Mouse (Mus musculus): ENCODE measurements at regions not wholly inside any gene's neighbourhood (a gene's known extent, or its start where the extent isn't known, plus 50 kb on each side); places are given as distances from the start of the nearest gene placed in this dataset.
A peak's percentile ranks its signal among the peaks of the same experiment; 100 is the strongest.

GRCm38 (mm10) chr13:90749741-90750140 lies 155.4 kb downstream of the Atp6ap1l start:
- Histone ChIP-seq H3K27me3 (ENCODE audit: control insufficient read depth, insufficient read depth, insufficient read length) (no peaks in the 10 kb centered on the region), H3K36me3 (ENCODE audit: control insufficient read depth, insufficient read depth) (no peaks in the 10 kb centered on the region), H3K4me2 (ENCODE audit: low read depth) (no peak overlapping the region), H3ac (ENCODE audit: control insufficient read depth, insufficient read length) (no peak overlapping the region), H3K79me2 (ENCODE audit: control insufficient read depth, insufficient read depth) (no peaks in the 10 kb centered on the region), H3K4me3 (no peak overlapping the region)
- no peak for TF ChIP-seq SRF (IDR thresholded peaks at IDR 0.05; ENCODE audit: control insufficient read depth, insufficient read length, low read depth)

DNA sequence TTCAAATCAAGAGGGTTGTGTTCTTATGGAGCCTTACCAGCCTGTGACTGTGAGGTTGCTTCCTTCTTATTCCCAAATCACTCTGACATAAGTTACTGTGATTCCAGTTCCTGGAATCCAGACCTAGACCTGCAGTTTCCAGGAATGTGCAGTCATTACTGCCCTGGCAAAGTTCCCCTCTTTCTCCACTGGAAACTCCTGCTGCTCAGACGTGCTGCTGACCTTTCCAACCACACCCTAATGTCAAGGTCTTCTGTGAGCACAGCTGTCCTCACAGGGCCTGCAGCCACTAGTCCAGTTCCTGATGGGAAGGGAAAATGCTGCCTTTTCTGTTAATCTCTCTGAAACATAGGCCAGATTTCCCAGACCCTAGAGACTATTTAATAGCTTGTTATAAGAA lies 160.1 kb downstream of the Atp6ap1l start:
- TF ChIP-seq MYOD1 (IDR thresholded peaks at IDR 0.05; ENCODE audit: control insufficient read depth in 1 of 3, insufficient read length in 2 of 3, low read depth in 2 of 3) (peak in 1 of 3 experiments; percentile 31), POLR2AphosphoS2 (IDR thresholded peaks at IDR 0.05; ENCODE audit: insufficient read length, low read depth) (no peak), MYOG (IDR thresholded peaks at IDR 0.05; ENCODE audit: control insufficient read depth in 1 of 3, insufficient read depth in 1 of 3, insufficient read length in 2 of 3, low read depth in 2 of 3) (peak in 1 of 3 experiments; percentile 33)
- no peak overlapping the region for H3ac ChIP-seq (ENCODE audit: control insufficient read depth, insufficient read length)
- H3K79me2 ChIP-seq (ENCODE audit: control insufficient read depth, insufficient read depth), result no peaks in the 10 kb centered on the region
- H3K36me3 ChIP-seq (ENCODE audit: control insufficient read depth, insufficient read depth), result no peaks in the 10 kb centered on the region
- H3K4me3 ChIP-seq, result no peak overlapping the region
- H3K4me2 ChIP-seq (ENCODE audit: low read depth), result no peak overlapping the region
- H3K27me3 ChIP-seq (ENCODE audit: control insufficient read depth, insufficient read depth, insufficient read length), result no peaks in the 10 kb centered on the region

DNA sequence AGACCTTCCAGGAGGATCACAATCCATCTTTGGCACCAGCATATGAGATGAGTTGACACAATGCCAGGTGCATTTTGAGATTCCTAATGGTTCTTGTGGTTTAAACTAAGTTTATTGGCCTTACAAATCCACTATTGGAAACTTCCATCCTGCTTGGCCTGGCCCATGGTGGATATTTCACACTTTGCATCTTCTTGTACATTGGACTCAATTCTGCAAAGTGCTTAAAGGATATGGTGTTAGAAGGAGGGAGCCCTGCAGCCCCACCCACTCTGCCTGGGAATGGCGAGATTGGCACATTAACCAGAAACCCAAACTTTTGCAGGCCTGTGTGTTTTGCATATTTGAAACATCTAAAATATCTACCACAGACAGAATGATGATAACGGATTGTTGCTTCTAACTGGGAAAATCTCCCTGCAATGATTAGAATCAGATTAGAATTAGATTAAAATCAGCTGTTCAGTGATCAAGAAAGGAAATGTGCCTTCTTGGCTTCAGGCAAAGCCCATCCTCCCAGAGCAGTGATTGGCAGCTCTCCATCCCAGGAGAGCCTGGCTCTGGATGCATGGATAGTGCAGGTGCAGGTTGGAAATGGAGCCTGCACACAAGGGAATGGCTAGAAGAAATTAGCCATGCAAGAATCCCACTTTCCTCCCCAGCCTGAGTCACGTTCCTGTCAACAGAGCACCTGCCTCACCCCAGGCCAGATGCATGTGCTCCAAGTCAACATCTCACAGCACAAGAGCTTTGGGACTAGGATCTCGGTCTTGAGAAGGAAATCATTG lies 162.3 kb downstream of the Atp6ap1l start:
- Histone ChIP-seq H3K4me2 (ENCODE audit: low read depth) (no peak overlapping the region), H3K27me3 (ENCODE audit: control insufficient read depth, insufficient read depth, insufficient read length) (no peaks in the 10 kb centered on the region), H3ac (ENCODE audit: control insufficient read depth, insufficient read length) (no peak overlapping the region), H3K4me3 (no peak overlapping the region), H3K36me3 (ENCODE audit: control insufficient read depth, insufficient read depth) (no peaks in the 10 kb centered on the region), H3K79me2 (ENCODE audit: control insufficient read depth, insufficient read depth) (no peaks in the 10 kb centered on the region)
- TF ChIP-seq REST (IDR thresholded peaks at IDR 0.05; ENCODE audit: insufficient read depth, insufficient read length), result no peak
- no peak for TF ChIP-seq MYOD1 (IDR thresholded peaks at IDR 0.05; ENCODE audit: control insufficient read depth in 1 of 3, insufficient read length in 2 of 3, low read depth in 2 of 3)
- no peak for TF ChIP-seq POLR2A (IDR thresholded peaks at IDR 0.05; ENCODE audit: insufficient read length, low read depth)
- TF ChIP-seq MYOG (IDR thresholded peaks at IDR 0.05; ENCODE audit: control insufficient read depth in 1 of 3, insufficient read depth in 1 of 3, insufficient read length in 2 of 3, low read depth in 2 of 3), result no peak
- TF ChIP-seq POLR2AphosphoS2 (IDR thresholded peaks at IDR 0.05; ENCODE audit: insufficient read length, low read depth), result no peak
- no peak for TF ChIP-seq USF1 (IDR thresholded peaks at IDR 0.05; ENCODE audit: low read depth)
- TF ChIP-seq CEBPB (IDR thresholded peaks at IDR 0.05; ENCODE audit: insufficient read depth, poor library complexity, severe bottlenecking), result no peak
- no peak for TF ChIP-seq TCF12 (IDR thresholded peaks at IDR 0.05; ENCODE audit: insufficient read depth, poor library complexity, severe bottlenecking)
- TF ChIP-seq MAX (IDR thresholded peaks at IDR 0.05; ENCODE audit: low read depth), result no peak
- no peak for TF ChIP-seq TCF3 (IDR thresholded peaks at IDR 0.05; ENCODE audit: insufficient read length, low read depth)
- no peak for TF ChIP-seq E2F4 (IDR thresholded peaks at IDR 0.05; ENCODE audit: insufficient read depth)
- no peak for TF ChIP-seq SRF (IDR thresholded peaks at IDR 0.05; ENCODE audit: control insufficient read depth, insufficient read length, low read depth)

DNA sequence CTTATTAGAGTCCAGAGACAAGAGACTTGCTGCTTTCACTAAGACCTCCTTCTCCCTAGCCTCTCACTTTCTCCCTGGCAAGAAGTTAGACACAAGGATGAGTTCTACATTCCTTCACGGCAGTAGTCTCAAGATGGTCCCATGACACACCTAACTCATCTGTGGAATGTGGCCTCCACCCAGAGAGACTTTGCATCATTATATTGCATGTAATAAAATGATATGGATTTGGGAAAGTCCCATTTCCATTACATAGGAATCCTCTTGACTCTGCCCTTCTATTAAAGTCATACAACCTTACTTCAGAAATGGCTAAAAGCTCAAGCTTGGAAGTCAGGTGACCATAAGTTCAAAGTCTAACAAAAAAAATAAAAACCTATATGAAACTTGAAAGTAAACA lies 165.4 kb downstream of the Atp6ap1l start:
- H3K79me2 ChIP-seq (ENCODE audit: control insufficient read depth, insufficient read depth), result no peaks in the 10 kb centered on the region
- H3ac ChIP-seq (ENCODE audit: control insufficient read depth, insufficient read length), result no peak overlapping the region
- H3K4me3 ChIP-seq, result no peak overlapping the region
- TF ChIP-seq CEBPB (IDR thresholded peaks at IDR 0.05; ENCODE audit: insufficient read depth, poor library complexity, severe bottlenecking) (no peak), E2F4 (IDR thresholded peaks at IDR 0.05; ENCODE audit: insufficient read depth) (no peak), MYOD1 (IDR thresholded peaks at IDR 0.05; ENCODE audit: control insufficient read depth in 1 of 3, insufficient read length in 2 of 3, low read depth in 2 of 3) (no peak), POLR2A (IDR thresholded peaks at IDR 0.05; ENCODE audit: insufficient read length, low read depth) (no peak), TCF3 (IDR thresholded peaks at IDR 0.05; ENCODE audit: insufficient read length, low read depth) (no peak), REST (IDR thresholded peaks at IDR 0.05; ENCODE audit: insufficient read depth, insufficient read length) (no peak), TCF12 (IDR thresholded peaks at IDR 0.05; ENCODE audit: insufficient read depth, poor library complexity, severe bottlenecking) (no peak), MYOG (IDR thresholded peaks at IDR 0.05; ENCODE audit: control insufficient read depth in 1 of 3, insufficient read depth in 1 of 3, insufficient read length in 2 of 3, low read depth in 2 of 3) (no peak), POLR2AphosphoS2 (IDR thresholded peaks at IDR 0.05; ENCODE audit: insufficient read length, low read depth) (no peak), SRF (IDR thresholded peaks at IDR 0.05; ENCODE audit: control insufficient read depth, insufficient read length, low read depth) (no peak), USF1 (IDR thresholded peaks at IDR 0.05; ENCODE audit: low read depth) (no peak), MAX (IDR thresholded peaks at IDR 0.05; ENCODE audit: low read depth) (no peak)
- no peaks in the 10 kb centered on the region for H3K36me3 ChIP-seq (ENCODE audit: control insufficient read depth, insufficient read depth)
- H3K4me2 ChIP-seq (ENCODE audit: low read depth), result no peak overlapping the region
- no peaks in the 10 kb centered on the region for H3K27me3 ChIP-seq (ENCODE audit: control insufficient read depth, insufficient read depth, insufficient read length)

- TF ChIP-seq MYOG (IDR thresholded peaks at IDR 0.05; ENCODE audit: control insufficient read depth in 1 of 3, insufficient read depth in 1 of 3, insufficient read length in 2 of 3, low read depth in 2 of 3) (no peak), SRF (IDR thresholded peaks at IDR 0.05; ENCODE audit: control insufficient read depth, insufficient read length, low read depth) (no peak), USF1 (IDR thresholded peaks at IDR 0.05; ENCODE audit: low read depth) (no peak)
- no peaks in the 10 kb centered on the region for H3K79me2 ChIP-seq (ENCODE audit: control insufficient read depth, insufficient read depth)
- H3K36me3 ChIP-seq (ENCODE audit: control insufficient read depth, insufficient read depth), result no peaks in the 10 kb centered on the region
- no peaks in the 10 kb centered on the region for H3K27me3 ChIP-seq (ENCODE audit: control insufficient read depth, insufficient read depth, insufficient read length)
- no peak overlapping the region for H3K4me3 ChIP-seq
- no peak overlapping the region for H3K4me2 ChIP-seq (ENCODE audit: low read depth)
- no peak overlapping the region for H3ac ChIP-seq (ENCODE audit: control insufficient read depth, insufficient read length)
Observed at GRCm38 (mm10) chr13:90738513-90738912, 166.6 kb downstream of the Atp6ap1l start.
